Mouse (Mus musculus) liver, embryonic 15.5 days (tissue): ENCODE results near the gene Daam1. TPM values are rescaled to one million over a fixed set of nuclear protein-coding genes. Genes with fewer than 3 reads are reported as not detected.

Experiments
- ATAC-seq: fragments of 200-750 bp; cut with Nextera tagmentation; 2 replicates; pipeline ENCODE4 v1.8.0; 2017; ENCODE audit warnings: moderate number of reproducible peaks, mild to moderate bottlenecking, moderate library complexity; ENCODE audit not compliant: insufficient read depth
- H3K27ac ChIP-seq: fragments of 300-500 bp; sonication (generic); replicated peaks from 2 replicates; pipeline ENCODE4 v1.5.1; 2015; ENCODE audit warnings: mild to moderate bottlenecking, inconsistent platforms
- H3K27me3 ChIP-seq: fragments of 300-500 bp; sonication (generic); 2 replicates; pipeline ENCODE4 v1.6.1; 2015; ENCODE audit warnings: mild to moderate bottlenecking, inconsistent platforms
- H3K36me3 ChIP-seq: fragments of 300-500 bp; sonication (generic); replicated peaks from 2 replicates; pipeline ENCODE4 v1.6.1; 2015; ENCODE audit warnings: moderate library complexity, mild to moderate bottlenecking, inconsistent platforms
- H3K4me1 ChIP-seq: fragments of 300-500 bp; sonication (generic); replicated peaks from 2 replicates; pipeline ENCODE4 v1.6.1; 2015; ENCODE audit warnings: inconsistent platforms
- H3K4me2 ChIP-seq: fragments of 300-500 bp; sonication (generic); 2 replicates; pipeline ENCODE4 v1.6.1; 2015; ENCODE audit warnings: moderate library complexity, mild to moderate bottlenecking, inconsistent platforms
- H3K4me3 ChIP-seq: fragments of 300-500 bp; sonication (generic); replicated peaks from 2 replicates; pipeline ENCODE4 v1.5.1; 2015; ENCODE audit warnings: mild to moderate bottlenecking, inconsistent platforms
- H3K9ac ChIP-seq: fragments of 300-500 bp; sonication (generic); 2 replicates; pipeline ENCODE4 v1.6.1; 2015; ENCODE audit warnings: moderate library complexity, mild to moderate bottlenecking, inconsistent platforms
- H3K9me3 ChIP-seq: fragments of 300-500 bp; sonication (generic); replicated peaks from 2 replicates; pipeline ENCODE4 v1.6.1; 2016; ENCODE audit warnings: inconsistent platforms
- WGBS: fragments of 180-500 bp; shearing (Covaris S2); methylation state at CpG from one replicate; pipeline ENCODE4 v1.1.7; 2015; ENCODE audit warnings: mixed read lengths; ENCODE audit not compliant: insufficient replicate concordance; 5-methylcytosine and 5-hydroxymethylcytosine counted together
- polyA plus RNA-seq: library from polyadenylated mRNA; unstranded; fragments of >200 nt; fragmentation: Nextera tagmentation; extraction: Ambion mirVana; gene quantifications from 2 replicates; pipeline ENCODE4 v1.2.1, GENCODE M21; 2015

The Daam1 gene
- polyA plus RNA-seq, 1 experiment from 2014 or later: 8.8 TPM

GRCm38 (mm10) chr12:72001811-72002210, 170.9 kb downstream of the Daam1 start:
- 70% methylated on average over 1 of the region's 1 CpGs for WGBS
- H3K9ac ChIP-seq: no peak overlapping the region
- no peak for ATAC-seq

DNA sequence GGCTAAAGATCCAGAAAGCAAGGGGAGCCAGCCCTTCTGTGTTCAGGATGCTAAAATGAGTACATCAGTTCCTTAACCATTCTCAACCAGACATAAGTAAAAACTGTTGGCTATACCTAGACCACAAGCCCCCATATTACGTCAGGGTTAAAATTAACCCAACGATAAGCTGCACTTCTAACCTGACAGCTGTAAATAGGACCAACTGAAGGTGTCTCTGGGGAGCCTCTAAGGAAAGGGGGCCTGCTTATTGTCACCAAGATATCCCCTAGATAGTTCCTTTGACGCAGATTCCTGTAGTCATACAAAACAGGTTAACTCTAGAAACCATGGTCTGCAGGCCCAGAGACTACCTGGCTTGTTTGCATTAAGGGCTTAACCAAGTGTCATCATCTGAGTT, 174.4 kb downstream of the Daam1 start:
- no peak overlapping the region for H3K9ac ChIP-seq
- H3K27ac ChIP-seq: no peak overlapping the region
- H3K4me2 ChIP-seq: no peak overlapping the region
- no peaks in the 10 kb centered on the region for H3K27me3 ChIP-seq
- no peaks in the 10 kb centered on the region for H3K36me3 ChIP-seq
- 72% methylated on average over 3 of the region's 3 CpGs for WGBS
- no peak for ATAC-seq
- H3K4me3 ChIP-seq: no peak overlapping the region
- H3K4me1 ChIP-seq: no peaks in the 10 kb centered on the region
- no peaks in the 10 kb centered on the region for H3K9me3 ChIP-seq

More at GRCm38 (mm10) chr12:72001811-72002210, 170.9 kb downstream of the Daam1 start:
- Histone ChIP-seq H3K36me3 (no peaks in the 10 kb centered on the region), H3K27me3 (no peaks in the 10 kb centered on the region), H3K27ac (no peak overlapping the region), H3K4me1 (peaks cover 5% of the 10 kb centered on the region), H3K4me3 (no peak overlapping the region), H3K4me2 (no peak overlapping the region), H3K9me3 (no peaks in the 10 kb centered on the region)

- Histone ChIP-seq H3K4me1 (no peaks in the 10 kb centered on the region), H3K9ac (no peak overlapping the region), H3K9me3 (no peaks in the 10 kb centered on the region), H3K27me3 (no peaks in the 10 kb centered on the region), H3K4me2 (no peak overlapping the region), H3K27ac (no peak overlapping the region), H3K4me3 (no peak overlapping the region), H3K36me3 (no peaks in the 10 kb centered on the region)
- WGBS: 68% methylated on average over 3 of the region's 3 CpGs
- no peak for ATAC-seq
Measured at GRCm38 (mm10) chr12:72007656-72008055, 176.8 kb downstream of the Daam1 start.

DNA sequence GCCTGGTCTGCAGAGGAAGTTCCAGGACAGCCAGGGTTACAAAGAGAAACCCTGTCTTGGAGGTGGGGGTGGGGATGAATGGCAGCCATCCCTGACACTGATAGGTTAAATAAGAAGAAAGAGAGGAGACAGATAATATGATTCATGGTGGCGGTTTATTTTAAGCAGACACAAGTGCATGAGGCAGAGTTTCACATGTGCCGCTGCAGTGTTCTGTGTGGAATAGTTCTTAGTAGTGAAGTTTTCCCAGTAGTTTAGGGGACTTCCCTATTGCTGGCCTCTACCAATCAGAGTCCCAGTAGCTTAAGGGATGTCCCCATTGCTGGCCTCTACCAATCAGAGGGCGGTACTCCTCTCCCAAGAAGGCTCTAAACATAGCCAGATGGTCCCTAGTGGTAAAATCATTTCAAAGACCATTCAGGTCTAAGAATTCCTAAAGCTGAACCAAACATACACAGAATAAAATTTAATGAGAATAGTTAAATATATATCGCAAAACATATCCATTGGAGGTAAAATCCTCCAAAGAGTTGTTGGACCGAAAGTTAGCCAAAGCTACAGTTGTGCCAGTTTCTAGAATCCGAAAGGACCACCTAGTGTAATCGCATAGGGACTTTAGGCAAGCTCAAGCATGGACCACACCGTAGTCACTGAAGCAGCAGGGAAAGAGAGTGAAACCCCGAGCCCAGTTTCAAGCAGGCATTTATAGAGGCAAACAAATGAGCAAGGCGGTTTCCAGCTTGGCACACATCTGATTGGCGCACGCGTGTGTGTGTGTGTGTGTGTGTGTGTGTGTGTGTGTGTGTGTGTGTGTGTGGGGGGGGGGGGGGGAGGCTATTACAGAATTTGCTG, 178.4 kb downstream of the Daam1 start:
- Histone ChIP-seq H3K4me3 (no peak overlapping the region), H3K9ac (no peak overlapping the region), H3K36me3 (no peaks in the 10 kb centered on the region), H3K27ac (no peak overlapping the region), H3K27me3 (no peaks in the 10 kb centered on the region), H3K9me3 (no peaks in the 10 kb centered on the region), H3K4me2 (no peak overlapping the region), H3K4me1 (no peaks in the 10 kb centered on the region)
- WGBS: 78% methylated on average over 13 of the region's 13 CpGs
- no peak for ATAC-seq

- Histone ChIP-seq H3K36me3 (no peaks in the 10 kb centered on the region), H3K4me3 (no peak overlapping the region), H3K9me3 (no peaks in the 10 kb centered on the region), H3K9ac (no peak overlapping the region), H3K4me1 (no peaks in the 10 kb centered on the region), H3K27me3 (no peaks in the 10 kb centered on the region), H3K27ac (no peak overlapping the region), H3K4me2 (no peak overlapping the region)
- no peak for ATAC-seq
- WGBS: 88% methylated on average over 3 of the region's 3 CpGs
Measured at GRCm38 (mm10) chr12:72011404-72011803, 180.5 kb downstream of the Daam1 start.

DNA sequence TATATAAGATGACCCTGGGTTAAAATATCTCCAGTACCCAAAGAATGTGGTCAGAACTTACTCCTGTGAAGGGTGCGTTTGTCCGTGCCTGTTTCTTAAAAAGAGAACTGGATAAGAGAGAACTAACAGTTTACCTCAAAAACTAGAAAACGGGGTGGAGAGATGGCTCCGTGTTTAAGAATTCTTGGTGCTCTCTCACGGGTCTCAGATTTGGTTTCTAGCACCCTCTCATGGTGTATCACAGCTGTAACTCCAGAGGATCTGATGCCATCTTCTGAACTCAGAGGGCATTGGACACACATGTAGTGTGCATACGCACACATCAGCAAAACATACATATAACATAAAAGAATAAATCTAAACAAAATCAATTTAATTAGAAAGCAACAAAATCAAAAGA, 181.2 kb downstream of the Daam1 start:
- Histone ChIP-seq H3K4me3 (no peak overlapping the region), H3K36me3 (no peaks in the 10 kb centered on the region), H3K27me3 (no peaks in the 10 kb centered on the region), H3K9ac (no peak overlapping the region), H3K27ac (no peak overlapping the region), H3K4me2 (no peak overlapping the region), H3K9me3 (no peaks in the 10 kb centered on the region), H3K4me1 (no peaks in the 10 kb centered on the region)
- WGBS: 72% methylated on average over 6 of the region's 6 CpGs
- no peak for ATAC-seq

- Histone ChIP-seq H3K9ac (no peak overlapping the region), H3K36me3 (no peaks in the 10 kb centered on the region), H3K4me1 (no peaks in the 10 kb centered on the region), H3K4me2 (no peak overlapping the region), H3K9me3 (no peaks in the 10 kb centered on the region), H3K4me3 (no peak overlapping the region), H3K27ac (no peak overlapping the region), H3K27me3 (no peaks in the 10 kb centered on the region)
- no peak for ATAC-seq
- 68% methylated on average over 13 of the region's 13 CpGs for WGBS
Measured at GRCm38 (mm10) chr12:72013711-72014354, 183.0 kb downstream of the Daam1 start.

DNA sequence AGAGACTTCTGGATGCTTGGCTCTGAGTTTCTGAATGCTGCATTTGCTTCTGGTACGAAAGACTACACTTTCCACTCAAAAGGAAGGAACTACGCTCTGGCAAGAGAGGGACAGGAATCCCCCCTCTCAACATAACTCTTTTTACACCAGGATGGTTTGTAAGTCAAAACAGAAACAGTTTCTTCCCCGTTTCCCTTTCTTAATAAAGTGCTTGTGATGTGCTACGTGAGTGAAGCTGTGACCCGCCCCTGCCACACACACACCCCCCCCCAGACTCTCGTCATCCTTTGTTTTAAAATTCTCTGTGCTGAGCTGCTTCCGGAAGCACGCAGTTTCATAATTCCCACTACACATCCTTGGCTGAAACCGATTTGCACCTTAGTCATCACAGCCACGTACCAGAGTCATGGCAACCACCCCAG, 183.5 kb downstream of the Daam1 start:
- Histone ChIP-seq H3K27me3 (no peaks in the 10 kb centered on the region), H3K4me1 (no peaks in the 10 kb centered on the region), H3K4me2 (no peak overlapping the region), H3K36me3 (no peaks in the 10 kb centered on the region), H3K9me3 (no peaks in the 10 kb centered on the region), H3K9ac (no peak overlapping the region), H3K27ac (no peak overlapping the region), H3K4me3 (no peak overlapping the region)
- 57% methylated on average over 10 of the region's 10 CpGs for WGBS
- ATAC-seq: no peak

GRCm38 (mm10) chr12:72015296-72015695, 184.4 kb downstream of the Daam1 start:
- no peaks in the 10 kb centered on the region for H3K9me3 ChIP-seq
- WGBS: 47% methylated on average over 5 of the region's 5 CpGs
- no peaks in the 10 kb centered on the region for H3K36me3 ChIP-seq
- H3K4me2 ChIP-seq: no peak overlapping the region
- H3K9ac ChIP-seq: no peak overlapping the region
- H3K27me3 ChIP-seq: no peaks in the 10 kb centered on the region
- ATAC-seq: no peak
- no peaks in the 10 kb centered on the region for H3K4me1 ChIP-seq
- H3K4me3 ChIP-seq: no peak overlapping the region
- no peak overlapping the region for H3K27ac ChIP-seq

DNA sequence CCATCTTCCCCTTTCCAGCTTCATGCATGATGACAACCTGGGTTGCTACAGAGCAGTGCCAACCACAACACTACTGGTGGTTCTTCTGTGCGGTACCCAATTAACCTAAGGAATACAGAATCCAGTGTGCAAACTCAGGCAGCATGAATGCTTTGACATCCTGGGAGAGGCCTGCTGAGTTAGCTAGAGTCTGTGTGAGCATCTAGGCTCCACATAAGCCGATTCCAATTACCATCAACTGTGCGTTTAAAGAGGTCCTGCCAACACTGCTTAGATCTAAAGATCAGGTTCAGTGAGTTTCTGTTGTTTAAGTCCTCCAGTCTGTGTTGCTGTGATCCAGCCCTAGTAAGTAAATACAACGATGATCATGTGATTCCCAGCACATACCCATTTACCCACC, 189.4 kb downstream of the Daam1 start:
- Histone ChIP-seq H3K9ac (no peak overlapping the region), H3K27ac (no peak overlapping the region), H3K9me3 (no peaks in the 10 kb centered on the region), H3K4me1 (no peaks in the 10 kb centered on the region), H3K27me3 (no peaks in the 10 kb centered on the region), H3K4me2 (no peak overlapping the region), H3K36me3 (no peaks in the 10 kb centered on the region), H3K4me3 (no peak overlapping the region)
- 77% methylated on average over 4 of the region's 4 CpGs for WGBS
- ATAC-seq: no peak

DNA sequence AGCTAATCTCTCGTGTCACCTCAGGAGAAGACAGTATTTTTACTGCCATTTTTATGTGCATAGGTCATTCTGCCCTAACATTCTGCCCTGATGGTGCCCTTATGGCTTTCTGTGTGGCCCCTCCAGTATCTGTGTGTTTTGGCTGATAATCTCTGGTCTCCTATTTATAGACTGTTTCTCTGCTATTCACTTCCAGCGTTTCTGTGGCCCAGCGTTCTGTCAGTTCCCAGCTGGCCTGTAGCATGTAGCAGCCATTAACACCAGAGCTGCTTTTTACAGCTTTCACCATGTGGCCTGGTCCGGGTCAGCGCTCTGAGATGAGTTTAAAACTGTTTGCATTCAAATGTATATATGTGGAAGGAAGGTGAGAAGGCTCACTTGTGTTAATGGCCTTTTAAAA, 190.7 kb downstream of the Daam1 start:
- H3K4me1 ChIP-seq: no peaks in the 10 kb centered on the region
- WGBS: 39% methylated on average over 5 of the region's 5 CpGs
- no peaks in the 10 kb centered on the region for H3K27me3 ChIP-seq
- H3K4me2 ChIP-seq: no peak overlapping the region
- H3K27ac ChIP-seq: no peak overlapping the region
- no peaks in the 10 kb centered on the region for H3K9me3 ChIP-seq
- no peak overlapping the region for H3K4me3 ChIP-seq
- no peak overlapping the region for H3K9ac ChIP-seq
- H3K36me3 ChIP-seq: no peaks in the 10 kb centered on the region
- no peak for ATAC-seq
